11 mouse cellular contexts compared by ENCODE assay signal in the genomic region with DNA sequence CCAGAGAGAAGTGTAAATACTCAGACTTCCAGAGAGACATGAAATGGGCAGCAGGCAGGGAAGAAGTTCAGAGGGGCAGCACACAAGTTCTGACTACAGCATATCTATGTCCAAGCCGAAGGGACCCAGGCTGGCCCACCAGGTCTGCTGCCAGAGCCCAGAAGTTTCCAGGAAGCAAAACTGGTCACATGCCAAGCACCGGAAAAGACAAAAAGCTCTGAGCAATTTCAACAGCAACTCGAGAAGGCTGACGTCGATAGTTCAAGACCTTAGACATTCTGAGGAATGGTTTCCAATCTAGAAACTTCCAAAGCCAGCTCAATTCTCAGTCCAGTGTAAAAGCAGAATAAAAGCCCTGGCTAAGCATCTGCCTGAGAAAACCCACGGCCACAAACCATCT. TPM values are rescaled to one million over a fixed set of nuclear protein-coding genes. Genes with fewer than 3 reads are reported as not detected.
DNase-seq lines count a peak whose midpoint lies in the region; ATAC-seq lines count a peak whose summit lies in the region.
"Had no signal": no experiment of that assay in that cellular context is flagged by ENCODE, and none has a peak within 500 bp of the region (broad histone marks: within the 10 kb centered on the region; RNA-seq: fewer than 3 reads in every experiment).

No protein-coding gene starts in this region.

- DNase-seq in gastrocnemius, adult 18-20 months (ENCODE audit: low spot score) = peak; percentile 10
- no peak for DNase-seq in gastrocnemius, postnatal 36 days
- DNase-seq in heart, adult 9 months (ENCODE audit: low spot score in 2 of 2) = peak; percentile 44 to 63
- DNase-seq in lung, postnatal 10 days = peak; percentile 77
- no peak for DNase-seq in cerebellum, postnatal 14 days
- DNase-seq in layer of hippocampus, postnatal 36 days = no peak

- H3K9ac ChIP-seq in kidney, embryonic 14.5 days (ENCODE audit: low read depth, low read length) = no peak overlapping the region
- H3K9ac ChIP-seq: midbrain, embryonic 13.5 days had no signal

- no peak overlapping the region for H3K4me3 ChIP-seq in kidney, embryonic 14.5 days (ENCODE audit: low read length)
- H3K4me3 ChIP-seq: midbrain, embryonic 13.5 days had no signal

- H3K9me3 ChIP-seq in kidney, embryonic 14.5 days (ENCODE audit: control insufficient read depth, low read length) = no peaks in the 10 kb centered on the region
- H3K9me3 ChIP-seq: midbrain, embryonic 13.5 days had no signal

- ATAC-seq in kidney, embryonic 14.5 days (ENCODE audit: low FRiP score, low TSS enrichment) = peak; percentile 24; the same call in 1 of the 2 replicates
- ATAC-seq in CD4-positive, CD25-positive, alpha-beta regulatory T cell, adult 4 months = no peak
- ATAC-seq: midbrain, embryonic 13.5 days had no signal

- 60% methylated on average over 6 of the region's 6 CpGs for WGBS in kidney, embryonic 14.5 days

- H3K36me3 ChIP-seq in kidney, embryonic 14.5 days (ENCODE audit: control insufficient read depth, insufficient read depth, low read length) = no peaks in the 10 kb centered on the region
- H3K36me3 ChIP-seq: midbrain, embryonic 13.5 days had no signal

- H3K4me2 ChIP-seq in kidney, embryonic 14.5 days (replicated peaks; ENCODE audit: low read depth, low read length) = no peak overlapping the region
- H3K4me2 ChIP-seq: midbrain, embryonic 13.5 days had no signal

- peak overlapping the region; percentile 43; the same call in 1 of the 2 replicates for H3K27ac ChIP-seq in kidney, embryonic 14.5 days (ENCODE audit: low read depth, low read length)
- H3K27ac ChIP-seq: midbrain, embryonic 13.5 days had no signal

- H3K4me1 ChIP-seq in kidney, embryonic 14.5 days (ENCODE audit: control insufficient read depth, insufficient read depth, low read length) = no peaks in the 10 kb centered on the region
- H3K4me1 ChIP-seq: midbrain, embryonic 13.5 days had no signal

- H3K27me3 ChIP-seq in kidney, embryonic 14.5 days (ENCODE audit: control insufficient read depth, insufficient read depth, low read length) = no peaks in the 10 kb centered on the region
- H3K27me3 ChIP-seq: midbrain, embryonic 13.5 days had no signal

- intact Hi-C loops in gastrocnemius, postnatal 36 days (cut with DNase I) = no loop called here

RNA-seq across cellular contexts. Expression of a gene that starts 21.1 kb away (rescaled TPM):
- total RNA-seq in gastrocnemius, adult 18-20 months (2021) = not detected
- not detected for total RNA-seq in gastrocnemius, postnatal 36 days (2021)
- polyA plus RNA-seq in kidney, embryonic 14.5 days (2014; fragmentation: Nextera tagmentation; extraction: Ambion mirVana) = 0.57 and 0.64 TPM in 2 replicates
- polyA plus RNA-seq in CD4-positive, CD25-positive, alpha-beta regulatory T cell, adult 4 months (2017; shearing (Covaris generic)) = under 1 TPM in 1 of 2 experiments, not detected in 1; 0.42 TPM
- total RNA-seq in layer of hippocampus, postnatal 36 days (2021) = 1 to 10 TPM; 1.1 to 1.6 TPM

RNA-seq across cellular contexts. Expression of a gene that starts 29.3 kb away (rescaled TPM):
- 1 to 10 TPM; 3.8 to 5.6 TPM for total RNA-seq in gastrocnemius, adult 18-20 months (2021)
- 1 to 10 TPM; 3.6 to 4.8 TPM for total RNA-seq in gastrocnemius, postnatal 36 days (2021)
- polyA plus RNA-seq in kidney, embryonic 14.5 days (2014; fragmentation: Nextera tagmentation; extraction: Ambion mirVana) = 23.7 and 39.0 TPM in 2 replicates
- under 1 TPM in 1 of 2 experiments, not detected in 1; 0.54 TPM for polyA plus RNA-seq in CD4-positive, CD25-positive, alpha-beta regulatory T cell, adult 4 months (2017; shearing (Covaris generic))
- total RNA-seq in layer of hippocampus, postnatal 36 days (2021) = 1 to 10 TPM; 3.1 to 4.8 TPM

RNA-seq across cellular contexts. Expression of a gene that starts 38.0 kb away (rescaled TPM):
- total RNA-seq in gastrocnemius, adult 18-20 months (2021) = not detected
- total RNA-seq in gastrocnemius, postnatal 36 days (2021) = not detected
- not detected in 2 replicates for polyA plus RNA-seq in kidney, embryonic 14.5 days (2014; fragmentation: Nextera tagmentation; extraction: Ambion mirVana)
- not detected for polyA plus RNA-seq in CD4-positive, CD25-positive, alpha-beta regulatory T cell, adult 4 months (2017; shearing (Covaris generic))
- total RNA-seq in layer of hippocampus, postnatal 36 days (2021) = under 1 TPM in 1 of 2 experiments, not detected in 1; 0.30 TPM
- polyA plus RNA-seq: limb, embryonic 11.5 days; midbrain, embryonic 13.5 days; stomach, embryonic 14.5 days had no signal

Comparison
In these comparisons a context has a peak if more than half of its experiments do, and no peak if none do; other contexts are left out.
1. DNase-seq: peak in gastrocnemius, adult 18-20 months (single experiment), heart, adult 9 months (2 of 2) and lung, postnatal 10 days (single experiment); none in gastrocnemius, postnatal 36 days (0 of 2), cerebellum, postnatal 14 days (0 of 2) and layer of hippocampus, postnatal 36 days (0 of 2).